ENCODE assay signal across 16 mouse cellular contexts in genomic region chr10:79836918-79837317, GRCm38 (mm10). TPM values are rescaled to one million over a fixed set of nuclear protein-coding genes. Genes with fewer than 3 reads are reported as not detected.
DNase-seq lines count a peak whose midpoint lies in the region; ATAC-seq and TF ChIP-seq lines count a peak whose summit lies in the region.
"Had no signal": no experiment of that assay in that cellular context is flagged by ENCODE, and none has a peak within 500 bp of the region (broad histone marks: within the 10 kb centered on the region; RNA-seq: fewer than 3 reads in every experiment).

No protein-coding gene starts in this region.

- no peaks in the 10 kb centered on the region for H3K36me3 ChIP-seq in kidney, postnatal 0 days (ENCODE audit: insufficient read depth, low read length)
- no peaks in the 10 kb centered on the region for H3K36me3 ChIP-seq in E14TG2a.4 (ENCODE audit: insufficient read depth, low read length)
- H3K36me3 ChIP-seq: embryonic facial prominence, embryonic 13.5 days; hindbrain, embryonic 10.5 days; limb, embryonic 12.5 days had no signal

- H3K27ac ChIP-seq in kidney, postnatal 0 days, result no peak overlapping the region
- H3K27ac ChIP-seq in cortical plate, adult 2 months (ENCODE audit: insufficient read depth, low read length), result no peak overlapping the region
- H3K27ac ChIP-seq: embryonic facial prominence, embryonic 13.5 days; hindbrain, embryonic 10.5 days; limb, embryonic 12.5 days; macrophage had no signal

- H3K9ac ChIP-seq in kidney, postnatal 0 days (ENCODE audit: low read depth, low read length), result no peak overlapping the region
- H3K9ac ChIP-seq: embryonic facial prominence, embryonic 13.5 days; forebrain, postnatal 0 days; limb, embryonic 12.5 days had no signal

- H3K27me3 ChIP-seq in kidney, postnatal 0 days (ENCODE audit: insufficient read depth, low read length), result no peaks in the 10 kb centered on the region
- H3K27me3 ChIP-seq in E14TG2a.4 (ENCODE audit: insufficient read depth, low read length), result peaks cover 7% of the 10 kb centered on the region
- H3K27me3 ChIP-seq: embryonic facial prominence, embryonic 13.5 days; limb, embryonic 12.5 days had no signal

- no peak for TF ChIP-seq POLR2A in cortical plate, adult 2 months (IDR thresholded peaks at IDR 0.05; ENCODE audit: extremely low read depth, insufficient read depth, low read length)

- no peak overlapping the region for H3K4me3 ChIP-seq in kidney, postnatal 0 days (replicated peaks; ENCODE audit: low read depth, low read length)
- no peak overlapping the region for H3K4me3 ChIP-seq in E14TG2a.4 (replicated peaks; ENCODE audit: low read length)
- H3K4me3 ChIP-seq in cortical plate, adult 2 months (ENCODE audit: insufficient read depth, low read length), result no peak overlapping the region
- H3K4me3 ChIP-seq: embryonic facial prominence, embryonic 13.5 days; hindbrain, embryonic 10.5 days; limb, embryonic 12.5 days had no signal

- peaks cover 6% of the 10 kb centered on the region; the same call in 1 of the 2 replicates for H3K4me1 ChIP-seq in kidney, postnatal 0 days (replicated peaks; ENCODE audit: insufficient read depth, low read length)
- peaks cover 21% of the 10 kb centered on the region for H3K4me1 ChIP-seq in E14TG2a.4 (replicated peaks; ENCODE audit: low read depth, low read length)
- no peaks in the 10 kb centered on the region for H3K4me1 ChIP-seq in cortical plate, adult 2 months (ENCODE audit: control insufficient read depth, insufficient read depth, low read length)

- ATAC-seq in kidney, postnatal 0 days (replicated peaks; ENCODE audit: low FRiP score, low read depth), result no peak
- ATAC-seq: forebrain, postnatal 0 days had no signal

- no peak for DNase-seq in kidney, postnatal 0 days (ENCODE audit: low spot score)
- DNase-seq in kidney, adult 18-20 months, result no peak
- DNase-seq in 416B (ENCODE audit: low read depth), result peak; percentile 43
- no peak for DNase-seq in embryo, embryonic 11 days
- DNase-seq in thymus, postnatal 36 days, result no peak
- DNase-seq: cerebellum, adult 11 months; forebrain, postnatal 0 days; gastrocnemius, postnatal 10 days; heart, adult 18-20 months had no signal

- 99% methylated on average over 3 of the region's 3 CpGs for WGBS in kidney, postnatal 0 days

- no peaks in the 10 kb centered on the region for H3K9me3 ChIP-seq in kidney, postnatal 0 days (replicated peaks; ENCODE audit: low read length)
- peaks cover 11% of the 10 kb centered on the region for H3K9me3 ChIP-seq in E14TG2a.4 (ENCODE audit: low read length)
- H3K9me3 ChIP-seq: embryonic facial prominence, embryonic 13.5 days; hindbrain, embryonic 10.5 days had no signal

- peak; percentile 56 for TF ChIP-seq CTCF in kidney, postnatal 0 days (IDR thresholded peaks at IDR 0.05; ENCODE audit: low read depth)
- peak; percentile 76 for TF ChIP-seq CTCF in E14TG2a.4 (conservative IDR thresholded peaks at IDR 0.05; ENCODE audit: low read length)
- 0 out of 2 replicates have a peak, but pooled peaks have one; percentile 7 for TF ChIP-seq CTCF in cortical plate, adult 2 months (IDR thresholded peaks at IDR 0.05; ENCODE audit: extremely low read depth, insufficient read depth, low read length)

- H3K4me2 ChIP-seq in kidney, postnatal 0 days (ENCODE audit: low read length), result no peak overlapping the region
- H3K4me2 ChIP-seq: embryonic facial prominence, embryonic 13.5 days; limb, embryonic 12.5 days; midbrain, embryonic 11.5 days had no signal

RNA-seq across cellular contexts. Expression of gene Misp, which starts 16.1 kb away (rescaled TPM):
- polyA plus RNA-seq in kidney, postnatal 0 days (2015; fragmentation: Nextera tagmentation; extraction: Ambion mirVana), result 24.5 and 24.8 TPM in 2 replicates
- 0.13 and 0.21 TPM in 2 replicates for polyA plus RNA-seq in cortical plate, adult 2 months (2012; rRNA removed)

RNA-seq across cellular contexts. Expression of gene Ptbp1, which starts 17.3 kb away (rescaled TPM):
- polyA plus RNA-seq in kidney, postnatal 0 days (2015; fragmentation: Nextera tagmentation; extraction: Ambion mirVana), result 220 and 238 TPM in 2 replicates
- 53.3 and 54.1 TPM in 2 replicates for polyA plus RNA-seq in cortical plate, adult 2 months (2012; rRNA removed)

RNA-seq across cellular contexts. Expression of gene Prtn3, which starts 37.4 kb away (rescaled TPM):
- polyA plus RNA-seq in kidney, postnatal 0 days (2015; fragmentation: Nextera tagmentation; extraction: Ambion mirVana), result 6.5 and 7.9 TPM in 2 replicates
- 4.3 and 5.2 TPM in 2 replicates for polyA plus RNA-seq in cortical plate, adult 2 months (2012; rRNA removed)

RNA-seq across cellular contexts. Expression of gene Plppr3, which starts 37.5 kb away (rescaled TPM):
- polyA plus RNA-seq in kidney, postnatal 0 days (2015; fragmentation: Nextera tagmentation; extraction: Ambion mirVana), result 37.0 and 41.5 TPM in 2 replicates
- polyA plus RNA-seq in cortical plate, adult 2 months (2012; rRNA removed), result 79.9 and 80.5 TPM in 2 replicates

RNA-seq across cellular contexts. Expression of gene Palm, which starts 43.5 kb away (rescaled TPM):
- polyA plus RNA-seq in kidney, postnatal 0 days (2015; fragmentation: Nextera tagmentation; extraction: Ambion mirVana), result 132 and 152 TPM in 2 replicates
- polyA plus RNA-seq in cortical plate, adult 2 months (2012; rRNA removed), result 294 and 331 TPM in 2 replicates

Comparison
In these comparisons a context has a peak if more than half of its experiments do, and no peak if none do; other contexts are left out.
1. CTCF ChIP-seq: peak in every context shown above with its lines; median percentile 76 in E14TG2a.4; 56 in kidney, postnatal 0 days; 7 in cortical plate, adult 2 months.
2. RNA of gene Misp, which starts 16.1 kb away (polyA plus RNA-seq): 24.5 to 24.8 TPM in kidney, postnatal 0 days; 0.13 to 0.21 TPM in cortical plate, adult 2 months; every median in the first group is over 10 times any median in the second.